Mouse (Mus musculus) heart, postnatal 0 days (tissue): Measurements from ENCODE around the gene Cyp2ab1.
"Not testable (repeated sequence)": the region's sequence is repeated elsewhere in the genome, so short reads cannot be mapped to it uniquely, and the experiment has no call there.

Experiments
- CTCF ChIP-seq: IDR thresholded peaks from 2 replicates; pipeline ENCODE4 v1.5.1; 2016; ENCODE audit warnings: antibody characterized with exemption, control low read depth, low read depth
- EP300 ChIP-seq: IDR thresholded peaks from 2 replicates; pipeline ENCODE4 v1.6.1; 2016; ENCODE audit warnings: antibody characterized with exemption, low read depth

- TF ChIP-seq CTCF, EP300: not testable (repeated sequence)
These were observed 36.3 kb upstream of the Cyp2ab1 start for GRCm38 (mm10) chr16:20361496-20361895.
